Mouse (Mus musculus) heart, postnatal 25 days (tissue): Measurements from ENCODE around the gene Endod1. TPM values are rescaled to one million over a fixed set of nuclear protein-coding genes. Genes with fewer than 3 reads are reported as not detected.

Experiments
- DNase-seq: peaks from one replicate; pipeline ENCODE4 v3.0.0; 2022; ENCODE audit warnings: low spot score
- intact Hi-C: fragments of 180-260 bp; cut with DNase I; formaldehyde crosslinking; loops from one replicate; pipeline ENCODE4 v1.15.1; 2025
- total RNA-seq, 2 experiments: library from RNA; stranded (reverse); gene quantifications; 2 replicates each; pipeline ENCODE4 v1.2.3; 2021

The Endod1 gene
- total RNA-seq = 1 to 10 TPM; 7.6 to 8.5 TPM

GRCm38 (mm10) chr9:14381353-14382055, at the start of gene Endod1:
Gene Endod1 (minus strand): TSS chr9:14381507.
- DNase-seq = no peak
- intact Hi-C loops = loop anchor here (5.0 kb wide), 1 partner anchor 121 kb away; the partner anchor contains the start of genes Cwc15 and Kdm4d

GRCm38 (mm10) chr9:14409153-14409552, 27.8 kb upstream of the Endod1 start:
- intact Hi-C loops = no loop called here
- DNase-seq = no peak

GRCm38 (mm10) chr9:14408044-14408443, 26.7 kb upstream of the Endod1 start:
- no peak for DNase-seq
- intact Hi-C loops = no loop called here

GRCm38 (mm10) chr9:14406056-14406455, 24.7 kb upstream of the Endod1 start:
- intact Hi-C loops = no loop called here
- no peak for DNase-seq

- DNase-seq = no peak
- intact Hi-C loops = no loop called here
Measured at GRCm38 (mm10) chr9:14402099-14402498, 20.8 kb upstream of the Endod1 start.

- intact Hi-C loops = no loop called here
- DNase-seq = no peak
Measured at GRCm38 (mm10) chr9:14400392-14400791, 19.1 kb upstream of the Endod1 start.

- no peak for DNase-seq
- intact Hi-C loops = no loop called here
Measured at GRCm38 (mm10) chr9:14398946-14399345, 17.6 kb upstream of the Endod1 start.

GRCm38 (mm10) chr9:14398084-14398483, 16.8 kb upstream of the Endod1 start:
- intact Hi-C loops = no loop called here
- DNase-seq = no peak

GRCm38 (mm10) chr9:14397449-14397819, 16.1 kb upstream of the Endod1 start:
- intact Hi-C loops = no loop called here

GRCm38 (mm10) chr9:14396819-14397448, 15.6 kb upstream of the Endod1 start:
- no peak for DNase-seq
- intact Hi-C loops = no loop called here

More at GRCm38 (mm10) chr9:14397449-14397819, 16.1 kb upstream of the Endod1 start:
- no peak for DNase-seq

- DNase-seq = no peak
- intact Hi-C loops = no loop called here
Measured at GRCm38 (mm10) chr9:14396096-14396495, 14.8 kb upstream of the Endod1 start.

- no peak for DNase-seq
- intact Hi-C loops = no loop called here
Measured at GRCm38 (mm10) chr9:14394956-14395561, 13.8 kb upstream of the Endod1 start.

GRCm38 (mm10) chr9:14391841-14392318, 10.6 kb upstream of the Endod1 start:
- intact Hi-C loops = loop anchor here (2.0 kb wide), 1 partner anchor 39 kb away; no protein-coding TSS in a partner anchor
- DNase-seq = no peak

GRCm38 (mm10) chr9:14391286-14391685, 10.0 kb upstream of the Endod1 start:
- no peak for DNase-seq
- intact Hi-C loops = loop anchor here (2.0 kb wide), 1 partner anchor 38 kb away; no protein-coding TSS in a partner anchor

- intact Hi-C loops = loop anchor here (2.0 kb wide), 1 partner anchor 37 kb away; no protein-coding TSS in a partner anchor
- DNase-seq = no peak
Measured at GRCm38 (mm10) chr9:14390278-14390677, 9.0 kb upstream of the Endod1 start.

- no peak for DNase-seq
- intact Hi-C loops = no loop called here
Measured at GRCm38 (mm10) chr9:14389050-14389621, 7.8 kb upstream of the Endod1 start.

- DNase-seq = no peak
- intact Hi-C loops = no loop called here
Measured at GRCm38 (mm10) chr9:14388001-14388400, 6.7 kb upstream of the Endod1 start.

GRCm38 (mm10) chr9:14386831-14387230, 5.5 kb upstream of the Endod1 start:
- DNase-seq = no peak
- intact Hi-C loops = no loop called here

- no peak for DNase-seq
- intact Hi-C loops = no loop called here
Measured at GRCm38 (mm10) chr9:14385665-14386064, 4.4 kb upstream of the Endod1 start.

GRCm38 (mm10) chr9:14383186-14383920, 2.0 kb upstream of the Endod1 start:
- DNase-seq = no peak
- intact Hi-C loops = loop anchor here (5.0 kb wide), 1 partner anchor 119 kb away; the partner anchor contains the start of genes Cwc15 and Kdm4d
